Mouse (Mus musculus) limb, embryonic 12.5 days (tissue): ENCODE measurements around the gene Ganab. TPM values are rescaled to one million over a fixed set of nuclear protein-coding genes. Genes with fewer than 3 reads are reported as not detected.
A peak's percentile ranks its signal among the peaks of the same experiment; 100 is the strongest.

ENCODE experiments used
- ATAC-seq: fragments of 200-750 bp; cut with Nextera tagmentation; 2 replicates; pipeline ENCODE4 v1.8.0; 2017; ENCODE audit warnings: low read depth, moderate TSS enrichment; ENCODE audit not compliant: insufficient number of reproducible peaks, insufficient read depth, low FRiP score, low TSS enrichment
- H3K27ac ChIP-seq: fragments of 300-500 bp; sonication (generic); 2 replicates; pipeline ENCODE4 v1.5.1; 2016; ENCODE audit warnings: mild to moderate bottlenecking, moderate library complexity
- H3K27me3 ChIP-seq: fragments of 300-500 bp; sonication (generic); 2 replicates; pipeline ENCODE4 v1.6.1; 2016; ENCODE audit warnings: mild to moderate bottlenecking, moderate library complexity
- H3K36me3 ChIP-seq: fragments of 300-500 bp; sonication (generic); 2 replicates; pipeline ENCODE4 v1.6.1; 2016; ENCODE audit warnings: mild to moderate bottlenecking, moderate library complexity
- H3K4me1 ChIP-seq: fragments of 300-500 bp; sonication (generic); replicated peaks from 2 replicates; pipeline ENCODE4 v1.6.1; 2016
- H3K4me2 ChIP-seq: fragments of 300-500 bp; sonication (generic); 2 replicates; pipeline ENCODE4 v1.6.1; 2016; ENCODE audit warnings: mild to moderate bottlenecking, moderate library complexity
- H3K4me3 ChIP-seq: fragments of 300-500 bp; sonication (generic); replicated peaks from 2 replicates; pipeline ENCODE4 v1.5.1; 2016; ENCODE audit warnings: mild to moderate bottlenecking
- H3K9ac ChIP-seq: fragments of 300-500 bp; sonication (generic); replicated peaks from 2 replicates; pipeline ENCODE4 v1.6.1; 2016; ENCODE audit warnings: mild to moderate bottlenecking, moderate library complexity
- H3K9me3 ChIP-seq: fragments of 300-500 bp; sonication (generic); 2 replicates; pipeline ENCODE4 v1.6.1; 2016; ENCODE audit warnings: mild to moderate bottlenecking, moderate library complexity
- WGBS: fragments of 180-500 bp; shearing (Covaris S2); methylation state at CpG from one replicate; pipeline ENCODE4 v1.1.7; 2016; 5-methylcytosine and 5-hydroxymethylcytosine counted together
- polyA plus RNA-seq: library from polyadenylated mRNA; unstranded; fragments of >200 nt; fragmentation: Nextera tagmentation; extraction: Ambion mirVana; gene quantifications from 2 replicates; pipeline ENCODE4 v1.2.1, GENCODE M21; 2016

Gene Ganab
- polyA plus RNA-seq, 1 experiment from 2014 or later: 116 TPM

- Histone ChIP-seq H3K9me3 (no peaks in the 10 kb centered on the region), H3K4me3 (peak overlapping the region; percentile 84), H3K27me3 (no peaks in the 10 kb centered on the region), H3K36me3 (peaks cover 43% of the 10 kb centered on the region), H3K27ac (peak overlapping the region; percentile 90), H3K4me2 (peak overlapping the region; percentile 82), H3K4me1 (peaks cover 15% of the 10 kb centered on the region), H3K9ac (0 out of 2 replicates have a peak overlapping the region, but pooled peaks have one; percentile 75)
- ATAC-seq: no peak
- WGBS: 72% methylated on average over 6 of the region's 6 CpGs
These were observed 21.8 kb downstream of the Ganab start for GRCm38 (mm10) chr19:8919684-8920072.

GRCm38 (mm10) chr19:8920073-8920736, 22.3 kb downstream of the Ganab start, which contains the start of gene B3gat3:
TSS of gene B3gat3 (plus strand) at chr19:8920374.
- ATAC-seq: peak; percentile 93
- H3K36me3 ChIP-seq: peaks cover 39% of the 10 kb centered on the region
- H3K27ac ChIP-seq: peak within 1 kb of the TSS; percentile 90
- peak within 1 kb of the TSS; percentile 84 for H3K4me3 ChIP-seq
- 3% methylated on average over 42 of the region's 50 CpGs for WGBS
- H3K9ac ChIP-seq: peak within 1 kb of the TSS; percentile 75
- no peaks in the 10 kb centered on the region for H3K27me3 ChIP-seq
- peaks cover 15% of the 10 kb centered on the region for H3K4me1 ChIP-seq
- H3K4me2 ChIP-seq: peak within 1 kb of the TSS; percentile 82
- no peaks in the 10 kb centered on the region for H3K9me3 ChIP-seq

- H3K4me1 ChIP-seq: peaks cover 15% of the 10 kb centered on the region
- H3K9me3 ChIP-seq: no peaks in the 10 kb centered on the region
- peak overlapping the region; percentile 75 for H3K9ac ChIP-seq
- peak overlapping the region; percentile 84 for H3K4me3 ChIP-seq
- H3K27ac ChIP-seq: peak overlapping the region; percentile 90
- 1% methylated on average over 6 of the region's 6 CpGs for WGBS
- H3K27me3 ChIP-seq: no peaks in the 10 kb centered on the region
- H3K4me2 ChIP-seq: peak overlapping the region; percentile 82
- peaks cover 39% of the 10 kb centered on the region for H3K36me3 ChIP-seq
- no peak for ATAC-seq
These were observed 23.0 kb downstream of the Ganab start for GRCm38 (mm10) chr19:8920836-8921291.

GRCm38 (mm10) chr19:8921741-8922140, 23.9 kb downstream of the Ganab start:
- peaks cover 39% of the 10 kb centered on the region for H3K36me3 ChIP-seq
- H3K27ac ChIP-seq: peak overlapping the region; percentile 17; the same call in 1 of the 2 replicates
- no peaks in the 10 kb centered on the region for H3K9me3 ChIP-seq
- H3K4me3 ChIP-seq: 0 out of 2 replicates have a peak overlapping the region, but pooled peaks have one; percentile 7
- H3K9ac ChIP-seq: no peak overlapping the region
- H3K4me1 ChIP-seq: peaks cover 15% of the 10 kb centered on the region
- 77% methylated on average over 9 of the region's 9 CpGs for WGBS
- no peak for ATAC-seq
- peak overlapping the region; percentile 82 for H3K4me2 ChIP-seq
- no peaks in the 10 kb centered on the region for H3K27me3 ChIP-seq

GRCm38 (mm10) chr19:8926766-8927165, 28.9 kb downstream of the Ganab start:
- Histone ChIP-seq H3K9ac (no peak overlapping the region), H3K4me1 (peaks cover 18% of the 10 kb centered on the region), H3K4me2 (no peak overlapping the region), H3K27me3 (no peaks in the 10 kb centered on the region), H3K4me3 (no peak overlapping the region), H3K36me3 (peaks cover 51% of the 10 kb centered on the region), H3K27ac (no peak overlapping the region), H3K9me3 (no peaks in the 10 kb centered on the region)
- no peak for ATAC-seq
- 94% methylated on average over 2 of the region's 2 CpGs for WGBS

GRCm38 (mm10) chr19:8927891-8928525, 30.1 kb downstream of the Ganab start:
- no peak overlapping the region for H3K4me2 ChIP-seq
- peaks cover 47% of the 10 kb centered on the region for H3K36me3 ChIP-seq
- no peak overlapping the region for H3K27ac ChIP-seq
- no peak overlapping the region for H3K9ac ChIP-seq
- H3K4me1 ChIP-seq: peaks cover 17% of the 10 kb centered on the region
- 89% methylated on average over 12 of the region's 12 CpGs for WGBS
- ATAC-seq: no peak
- H3K27me3 ChIP-seq: no peaks in the 10 kb centered on the region
- H3K4me3 ChIP-seq: no peak overlapping the region
- H3K9me3 ChIP-seq: no peaks in the 10 kb centered on the region

- WGBS: 16% methylated on average over 16 of the region's 16 CpGs
- Histone ChIP-seq H3K27me3 (no peaks in the 10 kb centered on the region), H3K36me3 (peaks cover 47% of the 10 kb centered on the region), H3K9ac (peak overlapping the region; percentile 87; the same call in 1 of the 2 replicates), H3K4me1 (peaks cover 17% of the 10 kb centered on the region), H3K4me3 (peak overlapping the region; percentile 80), H3K27ac (peak overlapping the region; percentile 83; the same call in 1 of the 2 replicates), H3K9me3 (no peaks in the 10 kb centered on the region), H3K4me2 (peak overlapping the region; percentile 73)
- ATAC-seq: peak; percentile 37
These were observed 30.9 kb downstream of the Ganab start for GRCm38 (mm10) chr19:8928689-8929223.

GRCm38 (mm10) chr19:8929224-8930088, 31.6 kb downstream of the Ganab start, which contains the start of the genes Rom1 and Eml3:
TSS of gene Rom1 (minus strand) at chr19:8929356.
TSS of gene Eml3 (plus strand) at chr19:8929552.
- WGBS: 1% methylated on average over 58 of the region's 74 CpGs
- peak; percentile 67 for ATAC-seq
- H3K4me2 ChIP-seq: peak within 1 kb of the TSS; percentile 73
- peak within 1 kb of the TSS; percentile 87 for H3K9ac ChIP-seq
- H3K27ac ChIP-seq: peak within 1 kb of the TSS; percentile 83
- H3K4me1 ChIP-seq: peaks cover 17% of the 10 kb centered on the region
- H3K4me3 ChIP-seq: peak within 1 kb of the TSS; percentile 80
- peaks cover 52% of the 10 kb centered on the region for H3K36me3 ChIP-seq
- H3K27me3 ChIP-seq: no peaks in the 10 kb centered on the region
- H3K9me3 ChIP-seq: no peaks in the 10 kb centered on the region

- Histone ChIP-seq H3K27ac (peak overlapping the region; percentile 83), H3K9me3 (no peaks in the 10 kb centered on the region), H3K4me3 (peak overlapping the region; percentile 80), H3K36me3 (peaks cover 58% of the 10 kb centered on the region), H3K4me1 (peaks cover 17% of the 10 kb centered on the region), H3K27me3 (no peaks in the 10 kb centered on the region), H3K4me2 (peak overlapping the region; percentile 73), H3K9ac (peak overlapping the region; percentile 87)
- ATAC-seq: no peak; the same call in 1 of the 2 replicates
- WGBS: 8% methylated on average over 11 of the region's 11 CpGs
These were observed 32.2 kb downstream of the Ganab start for GRCm38 (mm10) chr19:8930117-8930516.

- Histone ChIP-seq H3K9me3 (no peaks in the 10 kb centered on the region), H3K4me3 (peak overlapping the region; percentile 80), H3K4me2 (peak overlapping the region; percentile 73), H3K4me1 (peaks cover 17% of the 10 kb centered on the region), H3K36me3 (peaks cover 58% of the 10 kb centered on the region), H3K27me3 (no peaks in the 10 kb centered on the region), H3K27ac (no peak overlapping the region), H3K9ac (peak overlapping the region; percentile 87)
- 78% methylated on average over 7 of the region's 7 CpGs for WGBS
- ATAC-seq: no peak
These were observed 32.9 kb downstream of the Ganab start for GRCm38 (mm10) chr19:8930771-8931170.
